Mouse (Mus musculus) adrenal gland, postnatal 25 days (tissue): ENCODE data around the gene Fcer2a. TPM values are rescaled to one million over a fixed set of nuclear protein-coding genes. Genes with fewer than 3 reads are reported as not detected.

Source experiments
- DNase-seq: peaks from one replicate; pipeline ENCODE4 v3.0.0; 2021; ENCODE audit warnings: mixed read lengths
- total RNA-seq: library from RNA; stranded (reverse); gene quantifications from 2 replicates; pipeline ENCODE4 v1.2.3, GENCODE M21; 2021

The Fcer2a gene
- total RNA-seq, 1 experiment from 2014 or later, result 0.18 TPM

DNA sequence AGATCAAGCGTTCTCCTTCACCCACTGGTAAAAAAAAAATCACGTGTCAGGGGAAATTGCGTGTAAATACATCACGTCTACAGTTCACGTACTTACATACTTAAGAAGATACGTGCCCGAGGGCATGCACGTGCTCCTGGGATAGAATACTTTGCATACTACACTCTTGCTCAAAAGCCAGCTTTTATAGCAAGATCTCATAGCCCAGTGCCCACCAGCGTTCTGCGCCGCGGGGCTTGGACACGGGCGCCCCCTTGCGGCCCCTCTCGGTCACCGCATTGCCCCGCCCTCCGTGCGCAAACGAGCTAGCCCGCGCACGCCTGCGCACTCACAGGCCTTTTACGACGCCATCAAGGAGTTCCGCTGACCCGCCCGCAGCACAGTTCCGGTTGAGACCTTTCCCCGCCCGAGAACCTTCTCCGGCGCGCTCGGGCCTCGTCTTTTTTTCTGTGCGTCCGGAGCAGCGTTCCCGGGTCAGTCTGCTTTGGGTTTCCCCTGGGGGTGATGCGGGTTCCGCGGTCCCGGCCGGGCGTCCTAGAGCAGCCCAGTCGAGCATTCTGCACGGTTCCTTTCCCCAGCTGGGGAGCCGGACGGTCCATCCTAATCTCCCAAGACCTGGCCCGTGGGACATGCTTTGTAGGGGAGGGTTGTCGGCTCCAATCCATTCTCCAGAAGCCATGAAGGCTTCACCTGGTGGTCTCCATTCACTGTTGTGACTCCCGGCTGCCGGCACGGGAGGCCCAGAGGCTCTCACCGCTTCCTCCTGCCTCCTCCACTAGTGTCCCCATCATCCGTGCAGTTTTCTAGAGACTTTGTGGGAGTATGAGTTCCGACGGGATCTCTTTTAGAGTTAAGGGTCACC lies 17.6 kb downstream of the Fcer2a start, which contains the start of gene Trappc5:
Gene Trappc5, plus strand, starts transcription at position 169 of the 862 bp plus-strand sequence.
- DNase-seq, result peak; percentile 94

DNA sequence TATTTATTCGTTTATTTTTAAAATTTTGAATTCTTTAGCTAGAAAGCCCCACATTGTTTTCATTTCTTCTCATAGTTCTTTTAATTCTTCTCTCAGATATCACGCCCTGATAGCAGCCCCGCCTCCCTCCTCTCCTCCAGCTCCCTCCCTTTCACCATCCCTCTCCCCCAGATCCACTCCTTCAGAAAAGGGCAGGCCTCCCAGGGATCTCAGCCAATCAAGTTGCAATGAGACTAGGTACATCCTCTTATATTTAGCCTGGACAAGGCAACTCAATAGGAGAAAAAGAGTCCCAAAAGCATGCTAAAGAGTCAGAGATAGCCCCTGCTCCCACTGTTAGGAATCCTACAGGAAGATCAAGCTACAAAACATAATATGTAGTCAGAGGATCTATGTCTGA lies 19.3 kb downstream of the Fcer2a start:
- no peak for DNase-seq

DNA sequence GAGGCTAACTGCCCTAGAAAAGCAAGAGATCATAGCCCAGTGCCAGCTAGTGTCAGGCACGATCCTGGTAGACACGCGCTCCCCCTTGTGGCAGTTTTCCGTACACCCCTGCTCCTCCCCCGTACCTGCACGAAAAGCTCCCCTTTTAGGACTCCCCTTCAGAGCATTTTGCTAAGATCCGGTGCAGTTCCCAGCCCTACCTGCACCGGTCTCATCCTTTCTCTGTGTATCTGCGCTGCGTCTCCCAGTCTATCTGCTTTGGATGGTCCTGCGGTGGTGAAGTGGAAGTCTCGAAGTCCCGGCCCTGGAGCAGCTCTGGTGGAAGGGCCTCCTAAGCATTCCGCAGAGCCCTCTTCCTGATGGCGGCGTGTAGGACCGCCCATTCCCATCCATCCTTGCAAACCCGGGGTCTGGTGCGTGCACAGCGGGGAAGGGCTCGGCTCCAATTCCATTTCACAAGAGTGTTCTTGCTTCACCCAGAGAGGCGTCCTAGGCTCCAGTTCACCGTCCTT lies 21.9 kb downstream of the Fcer2a start, which contains the start of gene Fcor:
Gene Fcor, minus strand, starts transcription at position 383 of the 512 bp plus-strand sequence.
- peak; percentile 85 for DNase-seq

DNA sequence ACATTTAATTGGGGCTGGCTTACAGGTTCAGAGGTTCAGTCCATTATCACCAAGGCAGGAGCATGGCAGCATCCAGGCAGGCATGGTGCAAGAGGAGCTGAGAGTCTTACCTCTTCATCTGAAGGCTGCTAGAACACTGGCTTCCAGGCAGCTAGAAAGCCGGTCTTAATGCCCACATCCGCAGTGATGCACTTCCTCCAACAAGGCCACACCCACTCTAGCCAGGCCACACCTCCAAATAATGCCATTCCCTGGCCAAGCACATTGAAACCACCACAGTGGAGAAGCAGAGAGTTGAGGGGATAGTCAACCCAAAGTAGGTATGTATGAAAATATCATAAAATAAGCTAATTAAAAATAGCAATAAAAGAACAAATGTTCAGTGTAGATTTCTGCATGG lies 23.6 kb downstream of the Fcer2a start:
- DNase-seq, result no peak

DNA sequence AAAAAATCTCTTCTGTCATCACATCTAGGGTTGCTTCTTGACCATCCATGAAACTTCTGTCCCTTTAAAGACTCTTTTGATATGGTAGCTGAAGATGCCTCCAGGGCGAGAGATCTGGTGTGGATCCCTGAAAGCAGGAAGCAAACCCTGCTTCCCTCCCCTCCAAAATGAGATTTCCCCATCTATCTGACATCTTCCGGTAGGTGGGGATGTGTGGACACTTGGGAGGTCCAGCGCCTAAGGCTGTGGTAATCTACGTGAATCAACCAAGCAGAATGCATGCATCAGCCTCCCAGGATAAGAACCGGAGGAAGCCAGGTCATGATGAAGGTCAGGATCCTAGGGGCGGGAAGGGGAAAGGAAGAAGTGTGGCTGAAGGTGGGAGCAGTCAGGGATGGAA lies 28.5 kb downstream of the Fcer2a start, which contains the start of gene Mcemp1:
Gene Mcemp1, plus strand, starts transcription at position 248 of the 400 bp plus-strand sequence.
- no peak for DNase-seq

DNA sequence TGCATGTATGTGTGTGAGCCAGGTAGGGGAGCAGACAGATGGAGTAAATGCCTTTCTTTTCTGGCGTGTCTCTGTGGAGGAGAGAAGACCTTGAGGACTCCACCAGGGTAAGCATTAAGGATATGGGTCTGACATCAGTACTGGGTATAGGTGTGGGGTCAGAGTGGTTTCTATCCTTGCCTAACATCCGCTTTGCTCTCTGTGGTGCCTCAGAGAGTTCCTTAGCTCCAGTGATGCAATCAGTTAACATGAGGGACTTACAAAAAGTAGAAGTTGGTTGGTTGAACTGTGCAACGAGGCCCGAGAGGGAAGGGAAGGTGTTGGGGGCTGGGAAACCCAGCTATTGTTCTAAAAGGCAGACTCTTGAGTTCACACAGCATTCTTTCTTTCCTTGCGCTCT lies 29.6 kb downstream of the Fcer2a start:
- no peak for DNase-seq

DNA sequence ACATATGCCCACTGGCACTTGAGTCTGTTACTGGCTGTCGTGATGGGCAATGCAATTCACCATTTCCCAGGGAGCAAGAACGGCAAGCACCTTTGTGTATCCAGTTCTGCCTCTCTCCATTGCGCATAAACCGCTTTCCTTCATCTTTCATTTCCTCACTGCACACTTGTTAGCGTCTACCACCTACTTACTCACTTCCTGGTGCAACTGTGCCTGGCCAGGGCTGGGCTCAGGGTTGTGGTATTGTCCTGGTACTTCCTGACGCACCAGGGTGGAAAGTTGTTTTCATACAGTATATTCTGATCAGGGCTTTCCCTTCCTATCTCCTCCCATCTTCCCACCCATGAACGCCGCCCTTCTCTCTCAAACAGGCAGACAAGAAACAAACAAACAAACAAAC lies 33.1 kb downstream of the Fcer2a start:
- DNase-seq, result no peak

DNA sequence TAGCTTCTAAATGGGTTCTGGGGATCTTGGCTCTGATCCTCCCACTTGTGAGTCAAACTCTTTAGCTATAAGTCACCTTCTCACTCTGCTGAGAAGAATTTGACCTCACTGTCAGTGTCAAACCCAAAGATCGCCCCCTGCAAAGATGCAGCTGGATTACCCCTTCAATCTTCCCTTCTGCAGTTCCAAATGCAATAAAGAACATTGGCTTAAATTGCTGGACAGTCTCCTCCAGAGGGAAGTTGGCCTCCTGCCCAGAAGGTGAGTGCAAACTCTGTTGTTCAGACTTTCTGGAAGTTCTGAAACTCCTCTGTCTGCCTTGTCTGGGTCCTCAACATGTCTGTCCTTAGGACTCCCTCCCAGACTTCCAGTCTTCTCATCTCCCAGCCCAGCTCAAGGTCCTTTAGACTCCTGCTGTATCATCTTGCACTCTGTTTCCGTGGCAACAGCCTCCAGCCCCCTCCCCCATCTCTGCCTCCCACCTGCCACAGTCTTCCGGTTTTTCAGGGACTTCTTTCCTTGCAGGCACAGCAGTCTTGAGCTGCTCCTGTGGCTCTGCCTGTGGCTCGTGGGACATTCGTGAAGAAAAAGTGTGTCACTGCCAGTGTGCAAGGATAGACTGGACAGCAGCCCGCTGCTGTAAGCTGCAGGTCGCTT lies 37.1 kb downstream of the Fcer2a start:
- peak; percentile 21 for DNase-seq

DNA sequence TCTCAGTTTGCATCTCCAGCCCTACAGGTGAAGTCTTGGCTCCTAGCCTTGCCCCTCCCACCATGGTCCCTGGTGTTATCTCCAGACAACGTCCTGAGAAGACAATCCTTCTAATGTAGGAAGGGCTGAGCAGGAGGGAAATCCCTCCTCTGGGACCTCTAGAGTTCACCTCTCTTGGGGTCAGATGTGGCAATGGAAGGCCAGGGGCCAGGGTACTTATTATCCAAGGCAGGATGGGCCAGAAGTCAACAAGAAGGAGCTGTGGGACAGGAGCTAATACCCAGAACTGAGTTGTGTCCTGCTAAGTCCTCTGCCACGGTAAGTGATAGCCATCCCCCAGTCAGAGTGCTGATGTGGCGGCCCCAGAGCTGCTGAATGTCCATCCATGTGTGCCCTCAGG lies 38.4 kb downstream of the Fcer2a start, which contains the start of gene Retn:
Gene Retn, plus strand, starts transcription at position 245 of the 400 bp plus-strand sequence.
- DNase-seq, result no peak

DNA sequence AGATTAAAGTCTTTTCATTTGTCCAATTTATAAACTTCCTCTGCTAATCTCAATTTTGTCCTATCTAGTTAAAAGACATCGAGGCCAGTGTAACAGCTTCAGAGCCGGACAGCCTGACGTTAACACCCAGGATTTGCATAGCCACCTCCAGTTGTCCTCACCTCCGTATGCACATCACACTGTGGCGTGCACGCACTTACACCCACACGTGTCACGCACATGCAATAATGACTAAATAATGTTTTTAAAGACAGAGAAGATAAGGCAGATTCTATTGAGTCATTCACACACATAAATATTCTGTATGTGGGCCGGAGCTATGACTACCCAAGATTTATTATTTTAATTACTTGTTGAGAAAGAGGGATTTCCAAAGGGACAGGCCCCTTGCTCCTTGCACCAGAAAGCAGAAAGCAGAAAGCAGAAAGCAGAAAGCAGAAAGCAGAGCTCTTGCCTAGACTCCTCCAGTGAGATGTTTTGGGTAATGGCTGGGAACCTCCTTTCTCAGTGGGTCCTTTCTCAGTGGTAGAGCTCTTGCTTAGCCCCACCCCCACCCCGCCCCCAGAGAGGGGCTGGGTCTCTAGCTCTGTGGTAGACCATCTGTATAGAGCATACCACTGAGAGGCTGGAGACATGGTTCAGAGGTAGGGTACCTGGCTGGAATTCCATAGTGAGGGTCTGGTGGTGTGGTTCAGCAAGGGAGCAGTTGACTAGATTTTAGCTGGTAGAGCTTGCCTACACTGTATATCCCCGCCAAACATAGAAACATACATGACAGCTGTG lies 39.1 kb downstream of the Fcer2a start:
- DNase-seq, result no peak

DNA sequence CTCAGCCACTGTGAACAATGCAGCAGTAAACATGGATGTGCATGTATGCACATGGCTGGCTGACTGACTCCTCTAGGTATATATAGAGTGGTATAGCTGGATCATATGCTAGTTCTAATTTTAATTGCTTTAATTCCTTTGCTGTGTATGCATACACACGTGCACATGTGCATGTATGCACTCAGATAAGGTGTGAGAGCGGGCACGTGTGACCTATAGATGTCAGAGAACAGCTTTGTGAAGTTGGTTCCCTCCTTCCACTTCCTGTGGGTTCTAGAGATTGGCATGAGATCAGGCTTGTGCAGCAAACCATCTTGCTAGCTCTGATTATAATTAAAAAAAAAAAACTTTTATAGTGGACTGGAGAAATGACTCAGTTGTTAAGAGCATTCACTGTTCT lies 41.1 kb downstream of the Fcer2a start:
- no peak for DNase-seq

DNA sequence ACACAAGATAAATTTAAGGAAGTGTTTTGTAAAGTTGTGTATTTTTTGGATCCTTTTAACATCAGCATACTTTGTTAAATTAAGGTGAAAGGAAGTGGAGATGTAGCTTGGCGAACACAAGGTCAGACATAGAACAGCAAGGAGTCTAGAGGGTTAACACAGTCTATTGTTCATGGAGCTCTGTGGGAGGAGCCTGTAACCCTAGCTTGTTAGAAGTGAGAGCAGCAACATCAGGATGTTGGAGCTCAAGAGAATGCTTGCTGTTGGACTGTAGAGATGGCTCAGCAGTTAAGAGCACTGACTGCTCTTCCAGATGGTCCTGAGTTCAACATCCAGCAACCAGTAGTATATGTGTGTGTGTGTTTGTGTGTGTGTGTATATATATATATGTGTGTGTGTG lies 45.0 kb downstream of the Fcer2a start:
- DNase-seq, result no peak

DNA sequence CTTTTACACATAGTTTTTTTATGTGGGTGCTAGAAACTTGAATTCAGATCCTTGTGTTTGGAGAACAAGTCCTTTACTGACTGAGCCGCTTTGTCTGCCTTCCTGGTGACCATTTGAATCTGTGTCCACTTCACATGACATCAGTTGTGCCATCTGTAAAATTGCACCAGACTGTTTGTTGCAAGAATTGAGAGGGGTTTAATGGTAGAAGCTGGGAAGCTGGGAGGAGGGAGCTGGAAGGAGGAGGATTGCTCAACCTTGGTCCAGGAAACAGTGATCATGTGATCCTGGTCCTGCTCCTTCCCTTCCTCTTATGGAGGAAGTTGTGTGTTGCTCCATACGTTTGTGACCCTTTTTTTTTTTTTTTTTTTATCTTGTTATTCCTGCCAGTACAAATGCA lies 45.7 kb downstream of the Fcer2a start:
- no peak for DNase-seq

DNA sequence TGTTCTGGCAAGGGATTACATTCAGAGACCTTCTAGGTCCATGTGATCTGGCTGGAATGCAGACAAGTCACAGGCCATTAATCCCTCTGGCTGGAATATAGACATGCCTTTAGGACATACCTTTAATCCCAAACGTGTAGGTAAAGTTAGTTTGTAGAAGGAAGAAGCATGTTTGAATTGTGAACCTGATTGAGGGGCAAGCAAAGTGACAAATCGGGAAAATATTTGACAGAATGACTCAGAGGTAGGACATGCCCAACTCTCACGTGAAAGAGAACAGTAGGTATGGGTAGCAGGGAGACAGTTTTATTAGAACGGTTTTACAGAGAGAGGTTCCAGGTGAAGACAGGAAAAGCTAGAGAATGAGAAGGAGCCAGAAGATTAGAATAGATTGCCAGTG lies 46.4 kb downstream of the Fcer2a start:
- DNase-seq, result no peak

DNA sequence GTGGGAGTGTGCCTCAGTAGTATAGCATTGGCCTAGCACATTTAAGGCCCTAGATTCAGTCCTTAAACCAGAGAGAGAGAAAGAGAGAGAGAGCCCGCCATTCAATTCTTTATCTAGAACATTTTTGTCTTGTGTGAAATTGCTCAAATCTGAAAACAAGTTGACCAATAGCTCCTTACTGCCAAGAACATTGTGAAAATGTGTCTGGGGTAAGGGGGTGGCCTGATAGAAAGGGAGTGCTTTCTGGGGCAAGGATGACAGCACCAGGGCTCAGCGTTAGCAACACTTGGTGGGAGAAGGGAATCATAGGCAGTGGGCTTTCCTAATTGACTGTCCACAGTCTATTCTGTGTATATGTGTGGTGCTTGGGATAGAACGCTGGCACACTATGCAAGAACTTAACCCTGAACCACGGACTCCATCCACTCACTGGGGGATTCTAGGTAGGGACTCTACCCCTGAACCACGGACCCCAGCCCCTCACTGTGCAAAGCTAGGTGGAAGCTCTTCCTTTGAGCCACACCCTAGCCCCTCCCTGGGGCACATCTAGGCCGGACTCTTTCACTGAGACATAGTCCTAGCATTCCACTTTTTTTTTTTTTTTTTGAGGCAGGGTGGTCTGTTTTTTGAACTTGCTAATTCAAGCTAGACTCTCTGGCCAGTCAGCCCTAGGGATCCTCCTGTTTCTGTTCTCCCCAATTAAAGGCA lies 47.0 kb downstream of the Fcer2a start:
- no peak for DNase-seq

DNA sequence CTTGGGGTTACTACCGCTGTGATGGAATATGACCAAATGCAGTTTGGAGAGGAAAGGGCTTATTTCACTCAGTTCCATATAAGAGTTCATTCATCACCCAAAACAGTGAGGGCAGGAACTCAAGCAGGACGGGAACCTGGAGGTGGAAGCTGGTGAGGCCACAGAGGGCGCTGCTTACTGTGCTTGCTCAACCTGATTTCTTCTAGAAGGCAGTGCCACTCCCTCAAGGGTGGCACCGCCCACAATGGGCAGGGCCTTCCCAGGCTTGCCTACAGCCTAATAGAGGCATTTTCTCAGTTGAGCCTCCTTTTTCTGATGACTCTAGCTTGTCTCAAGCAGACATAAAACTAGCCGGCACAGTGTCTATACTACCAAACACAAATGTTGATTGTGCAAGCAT lies 48.2 kb downstream of the Fcer2a start:
- peak; percentile 49 for DNase-seq

Other genes with a start within 250 kb of the Fcer2a start
- 11.2 and 12.4 TPM in 2 replicates for gene Pex11g, start 226.5 kb downstream of the Fcer2a start, total RNA-seq
- not detected in 2 replicates for gene Tex45, start 223.3 kb downstream of the Fcer2a start, total RNA-seq
- 18.2 and 24.3 TPM in 2 replicates for gene Zfp358, start 201.0 kb downstream of the Fcer2a start, total RNA-seq
- gene Mcoln1, start 193.7 kb downstream of the Fcer2a start, total RNA-seq, result 46.3 and 46.5 TPM in 2 replicates
- gene Pnpla6, start 178.8 kb downstream of the Fcer2a start, total RNA-seq, result 41.7 and 63.8 TPM in 2 replicates
- not detected in 2 replicates for gene C330021F23Rik, start 126.2 kb downstream of the Fcer2a start, total RNA-seq
- gene Camsap3, start 106.9 kb downstream of the Fcer2a start, total RNA-seq, result 7.0 and 10.0 TPM in 2 replicates
- 34.8 and 40.9 TPM in 2 replicates for gene Xab2, start 72.9 kb downstream of the Fcer2a start, total RNA-seq
- 90.3 and 117 TPM in 2 replicates for gene Pet100, start 72.6 kb downstream of the Fcer2a start, total RNA-seq
- gene Pcp2, start 68.6 kb downstream of the Fcer2a start, total RNA-seq, result not detected in 2 replicates
- 123 and 133 TPM in 2 replicates for gene Stxbp2, start 63.2 kb downstream of the Fcer2a start, total RNA-seq
- gene Retn, start 38.4 kb downstream of the Fcer2a start, total RNA-seq, result 32.6 and 32.8 TPM in 2 replicates
- gene Mcemp1, start 28.4 kb downstream of the Fcer2a start, total RNA-seq, result 0.21 TPM in 1 of 2 replicates, not detected in the other
- gene Fcor, start 21.8 kb downstream of the Fcer2a start, total RNA-seq, result 23.1 and 33.7 TPM in 2 replicates
- gene Trappc5, start 17.9 kb downstream of the Fcer2a start, total RNA-seq, result 19.3 and 20.2 TPM in 2 replicates
- gene Clec4g, start 26.5 kb upstream of the Fcer2a start, total RNA-seq, result not detected in 2 replicates
- gene Cd209a, start 54.8 kb upstream of the Fcer2a start, total RNA-seq, result not detected in 2 replicates
- not detected in 2 replicates for gene Cd209e, start 160.1 kb upstream of the Fcer2a start, total RNA-seq
- not detected in 2 replicates for gene Cd209d, start 184.4 kb upstream of the Fcer2a start, total RNA-seq
- 0.61 and 0.62 TPM in 2 replicates for gene Cd209b, start 232.7 kb upstream of the Fcer2a start, total RNA-seq